Mouse (Mus musculus): ENCODE data around the gene Socs7.

GRCm38 (mm10) chr11:97387811-97388210 is 25.5 kb downstream of the Socs7 start:
- TF ChIP-seq CTCF (IDR thresholded peaks at IDR 0.05; ENCODE audit: borderline replicate concordance, extremely low read depth, insufficient read depth, insufficient read length) (no peak), POLR2A (IDR thresholded peaks at IDR 0.05; ENCODE audit: borderline replicate concordance, extremely low read depth, insufficient read depth, insufficient read length, poor library complexity, severe bottlenecking) (no peak)
